Mouse (Mus musculus): ENCODE measurements at regions not wholly inside any gene's neighbourhood (a gene's known extent, or its start where the extent isn't known, plus 50 kb on each side); places are given as distances from the start of the nearest gene placed in this dataset.
"Not testable (repeated sequence)": the region's sequence is repeated elsewhere in the genome, so short reads cannot be mapped to it uniquely, and the experiment has no call there.

- no peak overlapping the region for H3K27ac ChIP-seq
- intact Hi-C loops (cut with DNase I) = no loop called here
- no peak for TF ChIP-seq CTCF (IDR thresholded peaks at IDR 0.05)
- no peak overlapping the region for H3K4me3 ChIP-seq
- no peak for DNase-seq (ENCODE audit: extremely low spot score in 1 of 2, low spot score in 2 of 2)
Measured at GRCm38 (mm10) chr5:96898120-96898672, 99.3 kb upstream of the Bmp2k start.

- DNase-seq (ENCODE audit: extremely low spot score in 1 of 2, low spot score in 2 of 2) = no peak
- TF ChIP-seq CTCF (IDR thresholded peaks at IDR 0.05) = no peak
- intact Hi-C loops (cut with DNase I) = no loop called here
- Histone ChIP-seq H3K27ac (no peak overlapping the region), H3K4me3 (no peak overlapping the region)
Measured at GRCm38 (mm10) chr5:96898695-96899094, 98.8 kb upstream of the Bmp2k start.

GRCm38 (mm10) chr5:96905572-96906271 is 91.8 kb upstream of the Bmp2k start:
- no peak for TF ChIP-seq CTCF (IDR thresholded peaks at IDR 0.05)
- peak in 1 of 2 experiments; percentile 35 for DNase-seq (ENCODE audit: extremely low spot score in 1 of 2, low spot score in 2 of 2)
- H3K4me3 ChIP-seq = no peak overlapping the region
- peak overlapping the region; percentile 15; the same call in 1 of the 2 replicates for H3K27ac ChIP-seq
- intact Hi-C loops (cut with DNase I) = no loop called here

- intact Hi-C loops (cut with DNase I); H3K4me3 ChIP-seq; H3K27ac ChIP-seq; DNase-seq (ENCODE audit: extremely low spot score in 1 of 2, low spot score in 2 of 2): not testable (repeated sequence)
Measured at GRCm38 (mm10) chr5:96908371-96908770, 89.1 kb upstream of the Bmp2k start.

- no peak for DNase-seq (ENCODE audit: extremely low spot score in 1 of 2, low spot score in 2 of 2)
- Histone ChIP-seq H3K4me3 (no peak overlapping the region), H3K27ac (no peak overlapping the region)
- no peak for TF ChIP-seq CTCF (IDR thresholded peaks at IDR 0.05)
- intact Hi-C loops (cut with DNase I) = no loop called here
Measured at GRCm38 (mm10) chr5:96909218-96909617, 88.3 kb upstream of the Bmp2k start.

DNA sequence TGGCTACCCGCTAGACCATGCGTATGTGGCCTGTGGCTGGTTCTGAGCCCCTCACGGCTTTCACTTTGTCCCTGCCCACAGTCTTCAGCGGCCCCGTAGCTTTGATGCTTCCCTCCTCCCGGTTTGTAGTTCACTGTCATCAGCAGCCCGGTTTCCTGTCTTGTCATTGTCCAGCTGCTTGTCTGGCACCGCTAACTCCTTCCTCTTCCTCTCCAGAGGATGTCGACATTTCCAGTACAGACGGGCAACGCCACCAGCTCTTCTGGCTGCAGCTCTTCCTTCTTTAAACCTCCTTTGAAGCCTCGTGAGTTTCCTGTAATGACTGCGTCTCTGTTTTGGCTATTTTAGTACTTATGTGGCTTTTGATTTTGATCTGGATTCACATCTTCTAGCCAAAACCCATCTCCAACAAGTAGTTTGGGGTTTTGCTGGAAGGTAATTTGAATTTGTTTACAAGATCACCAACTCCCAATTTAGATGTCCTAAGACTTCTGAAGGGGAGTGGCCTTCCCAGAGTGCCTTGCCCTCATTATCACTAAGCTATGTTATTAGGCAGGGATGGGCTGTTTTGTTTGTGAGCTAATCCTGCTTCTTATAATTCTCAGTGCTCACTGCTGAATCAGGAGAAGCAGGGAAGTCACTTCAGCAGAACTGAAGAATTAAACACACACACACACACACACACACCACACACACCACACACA is 85.8 kb upstream of the Bmp2k start:
- peak overlapping the region; percentile 0; the same call in 1 of the 2 replicates for H3K27ac ChIP-seq
- no peak for TF ChIP-seq CTCF (IDR thresholded peaks at IDR 0.05)
- no peak for DNase-seq (ENCODE audit: extremely low spot score in 1 of 2, low spot score in 2 of 2)
- H3K4me3 ChIP-seq = no peak overlapping the region
- intact Hi-C loops (cut with DNase I) = no loop called here

DNA sequence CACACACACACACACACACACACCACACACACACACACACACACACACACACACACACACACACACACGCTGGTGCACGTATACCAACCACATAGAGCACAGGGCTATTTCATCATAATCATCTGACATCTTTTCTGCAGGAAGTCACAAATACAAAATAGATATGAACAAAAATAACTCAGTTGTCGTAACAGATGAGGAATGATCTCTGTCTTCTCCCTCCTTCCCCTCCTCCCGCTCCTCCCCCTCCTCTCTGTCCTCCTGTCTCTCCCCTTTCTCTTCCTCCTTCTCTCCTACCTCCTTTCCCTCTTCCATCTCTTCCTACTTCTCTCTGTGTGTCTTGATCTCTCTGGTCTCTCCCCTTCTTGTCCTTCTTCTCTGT is 85.2 kb upstream of the Bmp2k start:
- Histone ChIP-seq H3K4me3 (no peak overlapping the region), H3K27ac (peak overlapping the region; percentile 19; the same call in 1 of the 2 replicates)
- no peak for TF ChIP-seq CTCF (IDR thresholded peaks at IDR 0.05)
- DNase-seq (ENCODE audit: extremely low spot score in 1 of 2, low spot score in 2 of 2) = no peak
- intact Hi-C loops (cut with DNase I) = no loop called here

DNA sequence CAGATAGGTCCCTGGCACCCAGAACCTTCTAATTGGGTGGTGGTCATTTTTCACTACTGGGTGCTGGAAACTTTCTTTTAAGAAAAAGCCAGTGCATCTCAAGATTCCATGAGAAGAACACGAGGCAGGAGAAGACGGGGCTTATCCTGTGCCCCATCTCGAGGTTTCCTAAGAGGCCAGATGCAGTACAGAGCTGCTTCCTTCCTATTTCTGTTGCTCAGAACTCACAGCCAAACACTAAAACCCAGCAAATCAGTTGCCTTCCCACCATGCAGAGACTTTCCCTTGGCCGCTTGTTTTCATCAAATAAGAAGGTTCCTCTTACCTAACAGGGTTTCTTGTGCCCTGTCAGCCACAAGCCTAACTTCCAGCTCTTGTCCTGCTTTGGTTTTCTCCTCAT is 84.7 kb upstream of the Bmp2k start:
- no peak for DNase-seq (ENCODE audit: extremely low spot score in 1 of 2, low spot score in 2 of 2)
- Histone ChIP-seq H3K4me3 (no peak overlapping the region), H3K27ac (peak overlapping the region; percentile 67; the same call in 1 of the 2 replicates)
- intact Hi-C loops (cut with DNase I) = no loop called here
- no peak for TF ChIP-seq CTCF (IDR thresholded peaks at IDR 0.05)

DNA sequence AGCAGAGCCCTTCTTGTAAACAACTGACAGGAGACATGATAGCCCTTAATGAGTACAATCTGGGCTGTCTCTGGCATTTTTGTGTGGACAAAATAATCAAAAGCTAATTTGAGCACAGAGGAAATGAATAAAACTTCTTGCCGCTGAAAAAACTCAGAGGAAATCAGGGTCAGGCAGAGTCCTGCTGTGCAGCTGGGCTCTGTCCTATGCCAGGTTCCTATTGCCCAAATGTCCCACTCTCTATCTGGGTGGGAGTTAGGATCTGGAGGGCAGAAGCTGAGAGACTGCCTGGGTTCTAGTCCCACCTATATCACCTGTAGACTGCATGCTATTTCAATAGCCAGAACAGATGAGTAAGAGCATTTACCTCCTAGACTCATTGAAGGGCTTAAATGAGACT is 83.8 kb upstream of the Bmp2k start:
- intact Hi-C loops (cut with DNase I) = no loop called here
- DNase-seq (ENCODE audit: extremely low spot score in 1 of 2, low spot score in 2 of 2) = no peak
- no peak overlapping the region for H3K4me3 ChIP-seq
- no peak for TF ChIP-seq CTCF (IDR thresholded peaks at IDR 0.05)
- peak overlapping the region; percentile 40; the same call in 1 of the 2 replicates for H3K27ac ChIP-seq

DNA sequence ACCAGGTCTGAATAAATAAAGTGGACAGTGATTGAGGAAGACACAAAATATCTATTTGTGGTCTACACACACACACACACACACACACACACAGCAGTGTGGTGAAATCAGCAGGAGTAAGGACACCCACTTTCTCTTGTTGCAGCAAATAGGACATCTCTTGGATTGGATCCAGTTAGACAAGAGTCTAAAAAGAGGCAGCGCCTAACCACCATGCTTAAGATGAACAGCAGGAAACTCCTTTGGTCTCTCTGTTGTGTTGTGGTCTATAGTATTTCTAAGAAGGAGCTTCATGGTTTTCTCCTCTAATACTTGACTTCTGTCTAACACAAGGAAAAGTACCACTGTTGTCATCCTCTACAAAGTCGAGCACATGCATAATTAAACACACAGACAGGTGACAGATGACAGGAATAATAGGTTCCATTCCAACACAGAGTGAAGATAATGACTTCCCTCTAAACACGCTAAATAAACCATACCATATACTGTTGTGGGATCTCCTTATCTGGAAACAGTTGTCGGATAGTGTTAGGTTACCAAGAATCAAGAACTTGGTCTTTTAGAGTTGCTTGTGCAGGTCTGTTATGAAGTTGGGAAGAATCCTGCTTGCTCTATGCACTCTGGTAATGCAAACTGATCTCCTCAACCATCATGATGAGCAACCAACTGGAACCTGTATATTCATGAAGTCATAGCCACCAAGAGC is 82.6 kb upstream of the Bmp2k start:
- TF ChIP-seq CTCF (IDR thresholded peaks at IDR 0.05) = no peak
- DNase-seq (ENCODE audit: extremely low spot score in 1 of 2, low spot score in 2 of 2) = no peak
- intact Hi-C loops (cut with DNase I) = loop anchor here (5.0 kb wide), 1 partner anchor 82 kb away; the partner anchor contains the start of gene Bmp2k
- no peak overlapping the region for H3K27ac ChIP-seq
- H3K4me3 ChIP-seq = no peak overlapping the region

- intact Hi-C loops (cut with DNase I) = loop anchor here (5.0 kb wide), 1 partner anchor 80 kb away; the partner anchor contains the start of gene Bmp2k
- Histone ChIP-seq H3K27ac (peak overlapping the region; percentile 37), H3K4me3 (no peak overlapping the region)
- no peak for DNase-seq (ENCODE audit: extremely low spot score in 1 of 2, low spot score in 2 of 2)
- TF ChIP-seq CTCF (IDR thresholded peaks at IDR 0.05) = no peak; the same call in 1 of the 2 replicates
Measured at GRCm38 (mm10) chr5:96916897-96917296, 80.6 kb upstream of the Bmp2k start.
